Mouse (Mus musculus) naive thymus-derived CD4-positive, alpha-beta T cell, adult 5 months (primary cell): Measurements from ENCODE around the gene Unc45b. TPM values are rescaled to one million over a fixed set of nuclear protein-coding genes. Genes with fewer than 3 reads are reported as not detected.

Experiments used
- polyA plus RNA-seq: library from polyadenylated mRNA; unstranded; fragments of 100-300 nt; shearing (Covaris generic); gene quantifications from one replicate; pipeline ENCODE4 v1.2.1, GENCODE M21; 2017

The Unc45b gene
- polyA plus RNA-seq = not detected

DNA sequence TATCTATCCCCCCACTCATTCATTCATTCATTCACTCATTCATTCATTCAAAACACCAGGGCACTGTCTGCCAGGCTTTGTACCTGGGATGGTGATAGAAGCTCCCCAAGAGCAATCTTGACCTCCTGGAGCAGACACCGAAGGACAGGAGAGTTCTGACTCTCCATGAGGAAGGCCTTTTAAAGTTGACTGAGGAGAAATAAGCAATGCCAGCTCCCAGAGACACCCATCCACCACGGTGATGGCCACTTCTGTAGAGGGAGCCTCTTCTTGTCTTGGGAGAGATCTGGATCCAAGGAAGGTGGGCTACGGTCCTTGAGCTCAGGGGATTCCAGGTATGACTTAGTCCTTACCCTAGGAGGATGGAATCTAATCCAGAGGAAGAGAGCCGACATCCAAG is at the start of gene Unc45b:
Gene Unc45b, plus strand, starts transcription at position 301 of the 400 bp plus-strand sequence.

DNA sequence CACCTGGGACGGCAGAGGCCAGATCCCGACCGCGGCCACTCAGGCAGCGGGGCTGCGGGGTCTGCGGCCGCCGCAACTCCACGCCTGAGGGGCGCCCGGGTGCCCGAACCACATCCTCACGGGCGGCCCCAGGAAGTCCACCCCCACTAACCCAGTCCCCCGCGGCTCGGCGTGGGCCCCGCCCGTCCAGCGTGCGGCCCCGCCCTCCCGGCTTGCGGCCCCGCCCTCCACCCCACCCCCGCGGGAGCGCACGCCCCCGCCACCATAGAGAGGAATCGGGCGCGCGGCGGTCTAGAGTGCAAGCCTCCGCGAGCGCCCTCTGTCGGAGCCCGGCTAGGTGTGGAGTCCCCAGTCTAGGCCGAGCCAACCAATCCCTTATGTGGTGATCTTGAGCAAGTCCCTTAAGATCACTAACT is 39.3 kb upstream of the Unc45b start, which contains the start of gene Rffl:
Gene Rffl, minus strand, starts transcription at position 180 of the 416 bp plus-strand sequence.

DNA sequence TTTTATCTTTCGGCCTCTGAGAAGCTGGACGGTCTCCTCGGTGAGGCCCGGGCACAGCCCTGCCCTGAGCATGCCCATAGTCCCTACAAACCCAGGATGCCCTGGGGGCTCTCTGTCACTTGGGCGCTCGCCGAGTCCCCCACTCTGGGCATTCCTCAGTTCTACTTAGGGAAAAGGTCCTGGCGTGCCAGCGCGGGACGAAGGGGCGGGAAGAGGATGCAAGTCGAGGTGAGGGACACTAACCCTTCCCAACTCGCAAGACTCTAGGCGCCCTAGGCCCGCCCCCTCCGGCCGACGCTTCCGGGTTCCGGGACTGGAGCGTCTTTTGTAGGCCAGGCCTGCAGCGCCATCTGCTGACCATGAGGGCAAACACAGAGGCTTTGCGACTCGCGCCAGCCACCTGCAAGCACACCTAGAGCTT is 20.0 kb upstream of the Unc45b start, which contains the start of gene Rad51d:
Gene Rad51d, minus strand, starts transcription at position 273 of the 421 bp plus-strand sequence.

DNA sequence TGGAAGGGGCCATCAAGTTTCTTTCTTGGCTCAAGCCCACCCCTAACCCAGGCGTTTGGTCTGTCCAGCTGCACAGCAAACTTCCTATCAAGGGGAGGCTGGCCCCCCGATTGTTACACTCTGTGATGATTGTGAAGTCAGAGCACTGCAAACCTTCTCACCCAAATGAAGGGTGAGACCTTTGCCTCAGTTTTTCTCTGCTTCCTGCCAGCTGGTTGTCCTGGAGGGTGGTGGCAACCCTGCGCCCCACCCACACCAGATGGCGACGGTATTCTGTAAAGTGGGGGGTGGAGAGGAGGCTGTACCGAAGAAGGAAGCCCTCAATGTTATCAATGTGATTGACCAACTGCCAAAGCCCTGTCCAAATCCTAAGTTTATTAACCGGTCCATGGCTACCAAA is 18.4 kb upstream of the Unc45b start, which contains the start of gene Fndc8:
Gene Fndc8, plus strand, starts transcription at position 189 of the 400 bp plus-strand sequence.

DNA sequence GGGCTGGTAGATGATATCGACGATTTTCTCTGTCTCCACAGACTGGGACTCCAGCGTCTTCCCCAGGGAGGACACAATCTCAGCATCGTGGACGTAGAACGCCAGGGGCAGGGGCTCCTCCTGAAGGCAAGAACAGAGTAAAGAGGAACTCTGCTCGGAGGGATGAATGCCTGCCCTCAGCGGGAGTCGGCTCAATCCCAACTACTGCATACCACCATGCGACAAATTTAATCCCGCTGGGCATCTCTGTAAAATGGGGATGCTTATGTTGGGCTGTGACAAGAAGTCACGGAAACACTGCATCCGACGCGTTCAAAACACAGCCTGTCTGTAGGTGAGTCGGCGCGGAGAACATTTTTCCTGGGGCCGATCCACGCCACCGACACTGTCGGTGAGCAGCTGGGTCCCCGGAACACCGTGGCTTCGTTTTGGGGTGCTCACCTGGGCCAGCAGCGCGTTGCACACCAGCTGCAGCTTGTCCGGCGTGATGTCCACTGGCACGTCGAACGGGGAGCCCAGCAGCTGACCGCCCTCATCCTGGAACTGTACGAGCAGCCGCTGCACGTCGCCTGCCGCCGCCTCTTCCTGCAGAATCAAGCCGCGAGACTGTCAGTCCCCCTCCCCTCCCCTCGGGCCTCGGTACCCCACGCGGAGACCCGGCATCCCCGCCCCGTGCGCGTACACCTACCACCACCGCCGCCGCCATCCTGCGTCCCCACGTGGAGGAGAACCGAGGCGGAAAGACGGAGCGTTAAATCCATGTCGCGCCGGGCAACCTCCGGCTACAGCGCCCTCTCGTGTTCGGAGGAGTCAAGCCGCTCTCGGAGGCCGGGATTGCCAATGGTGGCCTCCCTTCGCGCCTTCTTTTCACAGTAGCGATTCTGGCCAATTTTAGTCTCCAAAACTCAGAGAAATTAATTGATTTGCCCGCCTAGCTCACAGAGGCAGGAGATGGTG is 2.4 kb upstream of the Unc45b start, which contains the start of gene Nle1:
Gene Nle1, minus strand, starts transcription at position 761 of the 957 bp plus-strand sequence.

DNA sequence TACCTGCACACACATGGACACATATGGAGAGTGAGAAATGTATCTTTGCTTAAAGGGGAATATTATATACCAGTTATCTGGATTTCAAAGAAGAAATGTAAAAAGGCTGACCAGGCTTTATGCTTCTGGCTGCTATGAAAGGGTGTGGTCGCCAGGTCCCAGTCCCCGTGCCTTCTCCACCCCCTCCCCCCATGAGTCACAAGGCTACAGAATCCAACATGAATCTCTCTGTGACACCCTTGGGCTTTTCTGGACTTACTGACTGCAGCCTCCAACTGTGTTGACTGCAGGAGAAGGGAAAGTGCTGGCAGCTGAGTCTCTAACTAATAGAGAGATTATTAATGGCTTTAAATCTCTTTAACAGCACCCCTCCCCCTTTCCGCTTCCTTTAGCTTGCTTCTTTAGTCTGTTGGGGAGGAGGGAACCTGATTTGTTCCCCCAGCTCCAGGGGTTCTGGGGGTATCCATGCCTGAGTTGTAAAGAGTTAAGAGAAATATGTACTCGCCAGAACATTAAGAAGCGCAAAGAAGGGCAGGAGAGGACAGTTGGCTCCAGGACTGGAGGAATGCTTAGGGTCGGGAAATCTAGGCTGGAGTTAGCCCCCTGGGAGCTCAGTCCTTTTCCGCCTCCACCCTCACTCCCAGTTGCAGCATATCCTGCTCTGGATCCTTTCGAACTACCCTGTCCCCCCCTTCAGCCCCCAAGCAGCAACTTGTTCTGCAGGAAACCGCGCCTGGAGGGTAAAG is 40.6 kb downstream of the Unc45b start, which contains the start of gene Slfn5:
Gene Slfn5, plus strand, starts transcription at position 614 of the 746 bp plus-strand sequence.

DNA sequence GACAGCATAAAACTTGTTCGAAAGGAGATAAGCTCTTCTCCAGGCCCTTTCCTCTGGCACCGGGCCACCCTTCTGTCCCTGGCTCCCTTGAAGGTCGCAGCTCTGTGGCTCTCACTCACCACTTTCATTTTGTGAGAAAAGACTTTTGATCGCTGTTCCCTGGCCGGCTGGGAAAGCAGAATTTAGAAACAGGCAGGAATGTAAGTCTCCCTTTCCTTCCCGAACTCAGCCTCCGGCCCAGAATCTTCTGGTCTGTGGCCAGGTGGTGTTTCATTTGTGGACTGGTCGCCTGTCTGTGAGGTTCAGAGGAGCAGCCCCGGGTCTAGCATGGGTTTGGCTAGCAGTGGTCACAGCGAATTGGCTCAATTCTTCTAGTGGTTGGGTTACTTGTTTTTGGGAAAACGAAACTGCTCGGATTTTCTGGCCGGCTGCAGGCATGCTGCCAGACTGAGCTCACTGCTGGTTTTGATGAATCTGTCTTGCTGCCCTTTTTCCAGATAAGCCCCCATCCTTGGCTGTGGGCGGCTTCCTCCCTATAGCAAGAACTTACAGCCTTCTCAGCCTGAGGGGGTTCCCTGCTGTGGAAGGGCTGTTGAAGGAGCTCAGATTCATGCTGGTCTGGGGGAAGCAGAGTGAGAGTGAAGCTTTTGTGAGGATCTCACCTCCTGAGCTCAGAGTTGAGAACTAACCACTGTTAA is 81.3 kb downstream of the Unc45b start, which contains the start of gene Slfn9:
Gene Slfn9, minus strand, starts transcription at position 362 of the 698 bp plus-strand sequence.

Other genes with a start within 250 kb of the Unc45b start
- 0.45 TPM for gene Cct6b, start 146.2 kb upstream of the Unc45b start, polyA plus RNA-seq
- 46.1 TPM for gene Zfp830, start 146.2 kb upstream of the Unc45b start, polyA plus RNA-seq
- gene Lig3, start 129.4 kb upstream of the Unc45b start, polyA plus RNA-seq = 31.2 TPM
- gene Rffl, start 39.3 kb upstream of the Unc45b start, polyA plus RNA-seq = 22.4 TPM
- gene Rad51d, start 19.9 kb upstream of the Unc45b start, polyA plus RNA-seq = 14.7 TPM
- gene Fndc8, start 18.4 kb upstream of the Unc45b start, polyA plus RNA-seq = not detected
- 41.7 TPM for gene Nle1, start 2.1 kb upstream of the Unc45b start, polyA plus RNA-seq
- 12.0 TPM for gene Slfn5, start 40.8 kb downstream of the Unc45b start, polyA plus RNA-seq
- 2.6 TPM for gene Slfn9, start 81.3 kb downstream of the Unc45b start, polyA plus RNA-seq
- 39.3 TPM for gene Slfn8, start 110.3 kb downstream of the Unc45b start, polyA plus RNA-seq
- 838 TPM for gene Slfn2, start 154.6 kb downstream of the Unc45b start, polyA plus RNA-seq
- gene Slfn1, start 206.3 kb downstream of the Unc45b start, polyA plus RNA-seq = 183 TPM